Mouse (Mus musculus): ENCODE measurements around the gene Cip2a.

Gene Cip2a

GRCm38 (mm10) chr16:48993559-48994342, at the start of gene Cip2a, which contains the start of gene Dzip3:
TSS of gene Cip2a (plus strand) at chr16:48994185.
TSS of gene Dzip3 (minus strand) at chr16:48994165.
- WGBS, result under 1% methylated on average over 74 of the region's 74 CpGs

- WGBS, result 98% methylated on average over 2 of the region's 2 CpGs
Measured at GRCm38 (mm10) chr16:48972996-48973395, 21.0 kb upstream of the Cip2a start.

GRCm38 (mm10) chr16:48973548-48973947, 20.4 kb upstream of the Cip2a start:
- WGBS, result 93% methylated on average over 1 of the region's 1 CpGs

DNA sequence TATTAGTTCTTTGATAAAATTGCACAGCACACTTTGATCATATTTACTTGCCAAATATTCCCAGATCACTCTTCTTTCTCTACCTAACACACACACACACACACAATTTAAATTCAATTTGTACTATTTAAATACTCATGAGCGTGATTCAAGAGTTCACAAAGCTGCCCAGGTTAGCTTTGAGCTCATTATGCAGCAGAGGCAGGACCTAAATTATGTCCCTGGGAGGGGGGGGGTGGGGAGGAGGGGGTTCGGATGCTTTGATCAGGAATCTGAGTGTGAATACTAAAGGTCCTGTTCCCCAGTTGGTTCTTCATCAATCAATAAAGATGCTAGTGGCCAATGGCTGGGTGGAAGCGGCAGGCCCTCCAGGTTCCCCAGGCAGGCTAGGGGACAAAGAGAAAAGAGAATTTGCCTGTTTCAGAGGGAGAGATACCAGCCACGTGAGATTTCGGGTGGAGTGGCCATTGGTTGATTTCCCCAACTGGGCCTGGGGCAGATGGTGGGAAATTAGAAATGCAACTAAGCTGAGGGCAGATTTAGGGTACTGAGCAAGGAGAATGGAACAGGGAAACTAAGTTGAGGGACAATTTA, 8.9 kb upstream of the Cip2a start:
- 70% methylated on average over 5 of the region's 5 CpGs for WGBS

DNA sequence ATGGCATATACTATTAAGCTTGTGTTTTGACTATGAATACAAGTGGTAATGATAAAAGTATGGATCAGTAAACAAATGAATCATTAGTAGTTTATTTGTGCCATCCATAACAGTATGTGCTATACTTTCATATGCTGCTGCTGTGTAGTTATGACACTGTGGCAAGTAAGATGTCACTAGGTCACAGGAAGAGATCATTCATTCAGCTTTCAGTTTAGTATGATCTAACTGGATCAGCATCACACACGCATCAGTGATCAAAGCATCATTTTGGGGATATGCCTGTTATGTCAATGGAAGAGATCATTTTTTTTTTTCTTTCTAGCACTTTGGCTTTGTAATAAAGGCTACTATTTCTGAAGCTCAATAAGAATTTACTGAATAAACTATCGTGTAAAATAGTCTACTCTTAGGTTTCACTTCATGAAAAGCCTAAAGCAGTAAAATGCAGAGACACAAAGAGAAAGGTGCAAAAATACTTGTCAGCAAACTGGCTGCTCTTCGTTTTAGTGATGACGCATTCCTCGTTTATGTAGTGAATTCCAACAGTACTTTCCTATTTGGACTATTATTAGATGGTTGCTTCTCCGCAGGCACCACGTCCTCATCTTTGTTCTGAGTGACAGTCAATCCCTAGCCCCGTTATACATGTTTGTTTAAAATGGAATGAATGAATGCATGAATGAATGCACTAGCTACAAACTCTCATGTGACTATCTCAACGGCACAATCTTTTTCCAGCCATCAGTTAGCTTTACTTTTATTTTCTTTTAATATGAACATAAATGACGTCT, 1.4 kb upstream of the Cip2a start:
- 5% methylated on average over 10 of the region's 10 CpGs for WGBS

DNA sequence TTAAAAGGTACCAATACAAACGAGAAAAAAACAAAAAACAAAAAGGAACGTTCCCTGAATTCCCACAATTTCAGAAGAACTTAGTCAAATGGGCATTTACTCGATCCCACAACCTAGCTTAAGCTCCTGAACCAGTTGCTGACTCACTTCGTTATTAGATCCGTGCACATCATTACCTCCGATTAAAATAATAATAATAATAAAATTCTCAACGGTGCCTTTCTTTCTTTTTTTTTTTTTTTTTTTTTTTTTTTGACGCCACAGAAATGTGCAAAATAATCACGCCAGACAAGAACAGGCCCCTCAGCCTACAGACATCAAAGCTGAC, 790 bp upstream of the Cip2a start:
- under 1% methylated on average over 9 of the region's 9 CpGs for WGBS

GRCm38 (mm10) chr16:48994343-48994693, 333 bp downstream of the Cip2a start:
- WGBS, result under 1% methylated on average over 18 of the region's 18 CpGs

DNA sequence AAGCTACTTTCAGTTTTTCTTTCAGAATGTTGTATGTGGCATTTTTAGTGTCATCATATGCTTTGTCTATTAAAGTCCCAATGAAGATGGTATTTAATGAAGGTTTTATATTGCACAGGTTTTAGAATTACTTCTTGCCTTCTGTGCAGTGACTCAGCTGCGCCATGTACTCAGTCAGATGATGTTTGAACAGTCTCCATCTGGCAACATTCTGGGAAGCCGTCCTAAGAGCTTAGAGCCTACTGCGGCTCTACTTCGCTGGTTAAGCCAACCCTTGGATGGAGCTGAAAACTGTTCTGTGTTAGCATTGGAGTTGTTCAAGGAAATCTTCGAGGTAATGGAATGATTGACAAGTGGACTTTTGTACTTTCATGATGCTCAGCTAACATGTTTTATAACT, 10.2 kb downstream of the Cip2a start:
- WGBS, result 70% methylated on average over 5 of the region's 5 CpGs

DNA sequence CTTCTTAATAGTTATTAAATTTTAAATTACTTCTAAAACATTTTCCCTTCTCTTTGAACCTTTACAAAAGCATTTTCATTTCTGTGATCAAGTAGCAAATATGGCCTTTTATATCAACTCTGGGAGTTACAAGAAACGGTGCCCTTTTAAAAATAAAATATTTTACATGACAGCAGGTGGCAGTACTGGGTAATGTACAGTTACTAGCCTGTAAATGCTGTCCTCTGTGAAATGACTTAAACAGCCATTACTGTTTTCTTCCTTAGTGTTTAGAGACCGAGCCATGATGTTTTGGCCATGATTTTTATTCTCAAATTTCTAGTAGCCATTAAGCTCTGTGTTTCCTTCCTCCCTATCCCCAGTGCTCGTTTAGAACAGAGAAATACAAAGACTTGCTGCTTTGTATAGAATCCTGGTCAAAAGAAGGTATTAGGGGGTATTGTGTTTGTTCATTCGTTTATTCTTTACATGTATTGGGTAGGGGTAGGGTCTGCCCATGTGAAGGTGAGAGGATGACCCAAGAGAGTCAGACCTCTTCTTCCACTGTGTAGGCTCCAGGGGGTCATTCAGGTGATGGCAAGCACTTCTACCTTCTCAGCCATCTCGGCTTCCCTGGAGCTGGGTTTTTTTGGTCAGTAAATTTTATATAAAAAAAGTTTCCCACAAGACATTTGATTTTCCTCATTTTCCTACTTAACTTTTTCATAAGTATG, 22.8 kb downstream of the Cip2a start:
- 31% methylated on average over 5 of the region's 5 CpGs for WGBS

DNA sequence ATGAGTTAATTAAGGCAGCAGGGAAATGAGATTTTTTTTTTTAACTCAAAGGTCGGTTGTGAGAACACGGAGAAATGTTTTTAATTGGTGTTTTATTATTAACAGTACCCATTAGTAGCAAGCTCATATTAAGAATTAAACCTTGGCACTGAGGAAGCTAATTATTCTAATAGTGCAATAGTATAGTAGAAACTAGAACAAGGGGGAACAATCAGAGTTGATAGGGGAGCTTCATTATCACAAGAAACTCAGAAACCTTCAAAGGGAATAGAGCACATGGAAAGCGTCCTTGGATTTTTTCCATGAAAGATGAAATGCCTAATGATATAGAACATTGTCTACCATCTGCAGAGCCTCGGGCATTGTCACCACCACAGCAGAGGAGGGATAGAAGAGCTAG, 41.9 kb downstream of the Cip2a start:
- 56% methylated on average over 4 of the region's 4 CpGs for WGBS

DNA sequence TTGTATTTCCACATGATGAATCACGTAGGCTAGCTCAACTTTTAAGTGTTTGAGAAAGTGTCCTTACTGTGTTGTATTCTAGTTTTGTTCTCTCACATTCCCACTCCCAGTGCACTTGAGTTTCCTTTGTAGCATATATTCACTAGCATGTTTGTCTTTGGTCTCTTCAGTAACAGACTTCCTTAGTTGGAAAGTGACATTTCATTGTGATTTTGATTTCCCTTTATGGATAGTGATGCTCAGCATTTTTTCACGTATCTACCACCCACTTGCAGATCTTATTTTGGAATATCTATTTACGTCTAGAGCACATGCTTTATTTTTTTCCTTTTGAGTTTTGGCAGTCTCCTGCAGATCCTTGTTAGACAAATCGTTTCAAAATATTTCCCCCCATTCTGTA, 43.8 kb downstream of the Cip2a start:
- WGBS, result 35% methylated on average over 4 of the region's 4 CpGs

DNA sequence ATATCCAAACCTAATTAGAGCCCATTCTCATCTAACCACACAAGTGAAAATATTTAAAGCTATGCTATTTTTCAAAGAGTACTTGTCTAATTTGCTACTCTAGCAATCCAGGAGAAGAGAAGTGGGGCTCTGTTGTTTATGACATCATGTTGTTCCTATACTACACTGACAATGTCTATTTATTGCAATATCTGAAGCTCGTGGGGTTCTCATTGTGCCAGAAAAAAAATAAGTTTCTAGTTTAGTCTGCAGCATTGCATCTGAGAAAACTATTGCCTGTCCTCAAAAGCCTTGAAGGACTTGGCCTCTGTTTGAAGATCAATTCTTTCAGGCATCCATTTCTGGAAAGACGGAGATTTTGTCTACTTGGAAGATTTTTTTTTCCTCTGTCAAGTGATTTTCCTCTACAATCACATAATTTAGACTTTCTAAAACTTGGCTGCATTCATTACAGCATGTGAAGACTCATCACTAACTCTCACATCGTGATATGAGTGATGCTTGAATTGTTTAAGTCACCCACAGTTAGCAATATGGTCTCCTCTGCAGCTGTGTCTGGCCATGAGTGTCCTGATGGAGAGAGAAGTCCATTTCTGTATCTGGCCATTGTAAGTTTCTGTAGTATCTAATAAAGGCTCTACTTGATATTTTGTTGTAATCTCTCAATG, 46.7 kb downstream of the Cip2a start:
- 35% methylated on average over 3 of the region's 3 CpGs for WGBS

GRCm38 (mm10) chr16:49057186-49057585, 63.2 kb downstream of the Cip2a start, which contains the start of gene Myh15:
TSS of gene Myh15 (plus strand) at chr16:49057486.
- WGBS, result 97% methylated on average over 1 of the region's 1 CpGs

Measured in cerebral cortex, adult 2 months (tissue).